In the genomic region with DNA sequence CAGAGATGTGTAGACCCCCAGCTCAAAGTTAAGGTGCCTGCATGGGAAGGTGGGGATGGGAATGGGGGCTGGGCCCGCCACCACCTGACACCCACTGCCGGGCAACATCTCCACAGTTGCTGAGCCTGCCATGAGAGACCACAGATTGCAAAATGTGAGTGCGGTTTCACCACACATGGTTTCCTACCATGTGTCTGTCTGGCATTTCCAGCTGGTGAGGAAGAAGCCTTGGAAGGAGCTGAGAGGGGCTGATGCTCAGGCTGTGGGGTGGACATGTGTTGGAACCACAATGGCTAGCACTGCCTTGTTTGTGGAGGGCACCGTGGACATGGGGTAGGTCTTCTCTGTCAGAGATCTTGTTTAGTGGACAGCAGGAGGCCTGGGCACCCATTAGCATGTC, we compare ENCODE assay signal across 23 mouse cellular contexts. TPM values are rescaled to one million over a fixed set of nuclear protein-coding genes. Genes with fewer than 3 reads are reported as not detected.
"Had no signal": no experiment of that assay in that cellular context is flagged by ENCODE, and none has a peak within 500 bp of the region (broad histone marks: within the 10 kb centered on the region; RNA-seq: fewer than 3 reads in every experiment).

No protein-coding gene starts in this region.

- H3K4me2 ChIP-seq: intestine, embryonic 15.5 days; kidney, embryonic 15.5 days; liver, embryonic 11.5 days; lung, embryonic 14.5 days; midbrain, embryonic 12.5 days; midbrain, embryonic 15.5 days; neural tube, embryonic 12.5 days had no signal

- H3K27me3 ChIP-seq: intestine, embryonic 15.5 days; kidney, embryonic 15.5 days; midbrain, embryonic 12.5 days; midbrain, embryonic 15.5 days; neural tube, embryonic 12.5 days had no signal

- H3K27ac ChIP-seq: intestine, embryonic 15.5 days; kidney, embryonic 15.5 days; left cerebral cortex, adult 2 months; liver, embryonic 14.5 days; macrophage; midbrain, embryonic 12.5 days; midbrain, embryonic 15.5 days; neural tube, embryonic 12.5 days had no signal

- ATAC-seq: intestine, embryonic 15.5 days; liver, postnatal 0 days; lung, postnatal 0 days; midbrain, embryonic 15.5 days had no signal

- H3K36me3 ChIP-seq: intestine, embryonic 15.5 days; kidney, embryonic 15.5 days; midbrain, embryonic 12.5 days; midbrain, embryonic 15.5 days; neural tube, embryonic 12.5 days had no signal

- H3K9me3 ChIP-seq: intestine, embryonic 15.5 days; kidney, embryonic 15.5 days; midbrain, embryonic 12.5 days; midbrain, embryonic 15.5 days; neural tube, embryonic 12.5 days had no signal

- H3K4me3 ChIP-seq: intestine, embryonic 15.5 days; kidney, embryonic 15.5 days; left cerebral cortex, adult 2 months; midbrain, embryonic 12.5 days; midbrain, embryonic 15.5 days; neural tube, embryonic 12.5 days had no signal

- H3K4me1 ChIP-seq: intestine, embryonic 15.5 days; kidney, embryonic 15.5 days; midbrain, embryonic 15.5 days; neural tube, embryonic 12.5 days had no signal

- DNase-seq: kidney, adult 11 months; kidney, adult 8-10 months; kidney, postnatal 10 days; kidney, postnatal 36 days; liver, postnatal 0 days; lung, embryonic 14.5 days; retina, postnatal 1 day; right cerebral cortex, postnatal 25 days; thymus, adult 18-20 months; thymus, postnatal 36 days had no signal

- H3K9ac ChIP-seq: intestine, embryonic 15.5 days; kidney, embryonic 15.5 days; liver, embryonic 14.5 days; liver, postnatal 0 days; lung, embryonic 14.5 days; midbrain, embryonic 12.5 days; midbrain, embryonic 15.5 days; neural tube, embryonic 12.5 days had no signal

RNA-seq across cellular contexts. Expression of a gene that starts 20.0 kb away (rescaled TPM):
- total RNA-seq: megakaryocyte, adult 5-6 weeks; neutrophil, adult 5-6 weeks had no signal
- polyA plus RNA-seq: liver, postnatal 0 days; macrophage; small intestine, adult 2 months had no signal
